Mouse (Mus musculus): ENCODE data around the gene Strip2. TPM values are rescaled to one million over a fixed set of nuclear protein-coding genes. Genes with fewer than 3 reads are reported as not detected.

Gene Strip2
- polyA plus RNA-seq, 1 experiment from 2014 or later = 0.17 TPM

GRCm38 (mm10) chr6:30002628-30003027, 85.8 kb downstream of the Strip2 start:
- no peak overlapping the region for H3K4me3 ChIP-seq (ENCODE audit: inconsistent target)
- 93% methylated on average over 9 of the region's 9 CpGs for WGBS (ENCODE audit: missing documents)
- no peak overlapping the region for H3K27ac ChIP-seq
- H3K36me3 ChIP-seq (ENCODE audit: inconsistent target) = no peaks in the 10 kb centered on the region
- H3K79me2 ChIP-seq (ENCODE audit: inconsistent target) = no peaks in the 10 kb centered on the region

GRCm38 (mm10) chr6:30005851-30006250, 89.0 kb downstream of the Strip2 start:
- H3K4me3 ChIP-seq (ENCODE audit: inconsistent target) = no peak overlapping the region
- WGBS (ENCODE audit: missing documents) = 100% methylated on average over 1 of the region's 1 CpGs
- no peaks in the 10 kb centered on the region for H3K36me3 ChIP-seq (ENCODE audit: inconsistent target)
- no peaks in the 10 kb centered on the region for H3K79me2 ChIP-seq (ENCODE audit: inconsistent target)
- H3K27ac ChIP-seq = no peak overlapping the region

- H3K27ac ChIP-seq = no peak overlapping the region
- no peaks in the 10 kb centered on the region for H3K79me2 ChIP-seq (ENCODE audit: inconsistent target)
- no peaks in the 10 kb centered on the region for H3K36me3 ChIP-seq (ENCODE audit: inconsistent target)
- no peak overlapping the region for H3K4me3 ChIP-seq (ENCODE audit: inconsistent target)
- WGBS (ENCODE audit: missing documents) = 91% methylated on average over 7 of the region's 7 CpGs
These were observed 92.4 kb downstream of the Strip2 start for GRCm38 (mm10) chr6:30009204-30009603.

Other genes starting within 250 kb of the Strip2 start
- 0.90 to 9.9 TPM (median 1.4 TPM) in 3 replicates for gene Tspan33, start 222.8 kb upstream of the Strip2 start, polyA plus RNA-seq (2018)
- 0.36 to 7.0 TPM (median 2.7 TPM) in 3 replicates for gene Smo, start 181.5 kb upstream of the Strip2 start, polyA plus RNA-seq (2018)
- 30.8 to 43.0 TPM (median 32.9 TPM) in 3 replicates for gene Ahcyl2, start 149.0 kb upstream of the Strip2 start, polyA plus RNA-seq (2018)
- gene Nrf1, start 131.0 kb downstream of the Strip2 start, polyA plus RNA-seq (2018) = 11.2 to 14.6 TPM (median 12.4 TPM) in 3 replicates

Data from macrophage (primary cell).